Mouse (Mus musculus): ENCODE results near the gene Sox5. TPM values are rescaled to one million over a fixed set of nuclear protein-coding genes. Genes with fewer than 3 reads are reported as not detected.

Sox5 gene
- total RNA-seq, 4 experiments from 2014 or later = 46.1 to 57.5 (median 51.3) TPM

GRCm38 (mm10) chr6:144336789-144337188 is 445.0 kb downstream of the Sox5 start:
- no peak for DNase-seq (ENCODE audit: low spot score in 2 of 2)

GRCm38 (mm10) chr6:144333146-144333545 is 448.6 kb downstream of the Sox5 start:
- DNase-seq (ENCODE audit: low spot score in 2 of 2) = no peak

GRCm38 (mm10) chr6:144332027-144332426 is 449.8 kb downstream of the Sox5 start:
- DNase-seq (ENCODE audit: low spot score in 2 of 2) = no peak

- DNase-seq (ENCODE audit: low spot score in 2 of 2) = no peak
These were observed 452.4 kb downstream of the Sox5 start for GRCm38 (mm10) chr6:144329311-144329930.

- DNase-seq (ENCODE audit: low spot score in 2 of 2) = no peak
These were observed 453.0 kb downstream of the Sox5 start for GRCm38 (mm10) chr6:144328779-144329178.

GRCm38 (mm10) chr6:144326817-144327216 is 455.0 kb downstream of the Sox5 start:
- DNase-seq (ENCODE audit: low spot score in 2 of 2) = no peak

- DNase-seq (ENCODE audit: low spot score in 2 of 2) = no peak
These were observed 458.4 kb downstream of the Sox5 start for GRCm38 (mm10) chr6:144323372-144323771.

- DNase-seq (ENCODE audit: low spot score in 2 of 2) = no peak
These were observed 459.3 kb downstream of the Sox5 start for GRCm38 (mm10) chr6:144322297-144323047.

GRCm38 (mm10) chr6:144320327-144320726 is 461.4 kb downstream of the Sox5 start:
- DNase-seq (ENCODE audit: low spot score in 2 of 2) = no peak

GRCm38 (mm10) chr6:144319717-144320116 is 462.1 kb downstream of the Sox5 start:
- no peak for DNase-seq (ENCODE audit: low spot score in 2 of 2)

- DNase-seq (ENCODE audit: low spot score in 2 of 2) = no peak
These were observed 468.7 kb downstream of the Sox5 start for GRCm38 (mm10) chr6:144312781-144313754.

- no peak for DNase-seq (ENCODE audit: low spot score in 2 of 2)
These were observed 469.4 kb downstream of the Sox5 start for GRCm38 (mm10) chr6:144312282-144312780.

- DNase-seq (ENCODE audit: low spot score in 2 of 2) = no peak
These were observed 470.0 kb downstream of the Sox5 start for GRCm38 (mm10) chr6:144311754-144312153.

- DNase-seq (ENCODE audit: low spot score in 2 of 2) = no peak
These were observed 472.6 kb downstream of the Sox5 start for GRCm38 (mm10) chr6:144309171-144309570.

GRCm38 (mm10) chr6:144307551-144308149 is 474.1 kb downstream of the Sox5 start:
- no peak for DNase-seq (ENCODE audit: low spot score in 2 of 2)

- DNase-seq (ENCODE audit: low spot score in 2 of 2) = no peak
These were observed 479.0 kb downstream of the Sox5 start for GRCm38 (mm10) chr6:144302823-144303222.

GRCm38 (mm10) chr6:144301082-144301481 is 480.7 kb downstream of the Sox5 start:
- DNase-seq (ENCODE audit: low spot score in 2 of 2) = no peak

GRCm38 (mm10) chr6:144299503-144299858 is 482.3 kb downstream of the Sox5 start:
- no peak for DNase-seq (ENCODE audit: low spot score in 2 of 2)

GRCm38 (mm10) chr6:144298641-144299502 is 482.9 kb downstream of the Sox5 start:
- DNase-seq (ENCODE audit: low spot score in 2 of 2) = no peak

GRCm38 (mm10) chr6:144297846-144298245 is 483.9 kb downstream of the Sox5 start:
- DNase-seq (ENCODE audit: low spot score in 2 of 2) = no peak
